Mouse (Mus musculus) MEL (cell line): ENCODE data around the gene Uba5. TPM values are rescaled to one million over a fixed set of nuclear protein-coding genes. Genes with fewer than 3 reads are reported as not detected.

ENCODE experiments used
- DNase-seq: peaks from one replicate; pipeline ENCODE4 v3.0.0; 2011; ENCODE audit warnings: low read depth, low spot score
- H3K27ac ChIP-seq: 2 replicates; pipeline ENCODE4 v1.5.1; 2012; ENCODE audit warnings: low read depth, mild to moderate bottlenecking, control low read depth, low read length, moderate library complexity; ENCODE audit not compliant: control insufficient read depth
- H3K27me3 ChIP-seq, 2 experiments: fragments of 150-350 bp in 1 of 2; sonication (generic) in 1 of 2; 2 replicates each; pipeline ENCODE4 v1.6.1; 2012; ENCODE audit warnings: low read length in 2 of 2, mild to moderate bottlenecking in 2 of 2, improper control_type of control experiment in 1 of 2, moderate library complexity in 1 of 2; ENCODE audit not compliant: insufficient read depth in 2 of 2, control insufficient read depth in 1 of 2
- H3K36me3 ChIP-seq, 2 experiments: 2 replicates each; pipeline ENCODE4 v1.6.1; 2012 to 2014; ENCODE audit warnings: low read length in 2 of 2, improper control_type of control experiment in 1 of 2, inconsistent platforms in 1 of 2, mild to moderate bottlenecking in 1 of 2; ENCODE audit not compliant: insufficient read depth in 2 of 2, control insufficient read depth in 1 of 2
- H3K4me1 ChIP-seq, 2 experiments: fragments of 150-350 bp in 1 of 2; sonication (generic) in 1 of 2; 2 replicates each; pipeline ENCODE4 v1.6.1; 2012; ENCODE audit warnings: low read length in 2 of 2, improper control_type of control experiment in 1 of 2, mild to moderate bottlenecking in 1 of 2; ENCODE audit not compliant: insufficient read depth in 2 of 2, control insufficient read depth in 1 of 2
- H3K4me3 ChIP-seq, 2 experiments: fragments of 150-350 bp in 1 of 2; sonication (generic) in 1 of 2; 2 replicates each; pipeline ENCODE4 v1.5.1; 2012; ENCODE audit warnings: low read depth in 2 of 2, low read length in 2 of 2, mild to moderate bottlenecking in 2 of 2, moderate library complexity in 2 of 2, control low read depth in 1 of 2, improper control_type of control experiment in 1 of 2; ENCODE audit not compliant: control insufficient read depth in 1 of 2, insufficient read depth in 1 of 2
- H3K79me2 ChIP-seq: 2 replicates; pipeline ENCODE4 v1.6.1; 2012; ENCODE audit warnings: mild to moderate bottlenecking, low read length, moderate library complexity; ENCODE audit not compliant: control insufficient read depth, poor library complexity, insufficient read depth
- H3K9ac ChIP-seq: 2 replicates; pipeline ENCODE4 v1.6.1; 2012; ENCODE audit warnings: low read depth, mild to moderate bottlenecking, control low read depth, low read length, moderate library complexity; ENCODE audit not compliant: control insufficient read depth, poor library complexity, severe bottlenecking
- H3K9me3 ChIP-seq: fragments of 150-350 bp; sonication (generic); replicated peaks from 2 replicates; pipeline ENCODE4 v1.6.1; 2012; ENCODE audit warnings: mild to moderate bottlenecking, low read length, improper control_type of control experiment, moderate library complexity; ENCODE audit not compliant: insufficient read depth
- E2F4 ChIP-seq: IDR thresholded peaks from 2 replicates; pipeline ENCODE4 v1.6.1; 2011; ENCODE audit warnings: low read depth, low read length, improper control_type of control experiment, borderline replicate concordance
- ELF1 ChIP-seq: IDR thresholded peaks from 2 replicates; pipeline ENCODE4 v1.6.1; 2014; ENCODE audit warnings: low read depth, mild to moderate bottlenecking, inconsistent platforms, low read length, improper control_type of control experiment, moderate library complexity
- GABPA ChIP-seq: IDR thresholded peaks from 2 replicates; pipeline ENCODE4 v1.6.1; 2012; ENCODE audit warnings: low read depth, mild to moderate bottlenecking, inconsistent platforms, low read length, improper control_type of control experiment, moderate library complexity
- GATA1 ChIP-seq: IDR thresholded peaks from 2 replicates; pipeline ENCODE4 v1.6.1; 2011; ENCODE audit warnings: low read depth, low read length, improper control_type of control experiment
- JUND ChIP-seq: IDR thresholded peaks from 2 replicates; pipeline ENCODE4 v1.6.1; 2011; ENCODE audit warnings: low read depth, mild to moderate bottlenecking, improper control_type of control experiment, low read length
- MXI1 ChIP-seq: IDR thresholded peaks from 2 replicates; pipeline ENCODE4 v1.6.1; 2011; ENCODE audit warnings: mild to moderate bottlenecking, low read depth, low read length, improper control_type of control experiment
- MYB ChIP-seq: IDR thresholded peaks from 2 replicates; pipeline ENCODE4 v1.6.1; 2011; ENCODE audit warnings: mild to moderate bottlenecking, low read depth, low read length, improper control_type of control experiment
- NRF1 ChIP-seq: IDR thresholded peaks from 2 replicates; pipeline ENCODE4 v1.6.1; 2014; ENCODE audit warnings: low read depth, mild to moderate bottlenecking, inconsistent platforms, low read length, improper control_type of control experiment, moderate library complexity; ENCODE audit not compliant: poor library complexity, insufficient read depth, severe bottlenecking
- POLR2AphosphoS2 ChIP-seq: IDR thresholded peaks from 2 replicates; pipeline ENCODE4 v1.6.1; 2011; ENCODE audit warnings: low read length, improper control_type of control experiment
- SIN3A ChIP-seq: IDR thresholded peaks from 2 replicates; pipeline ENCODE4 v1.6.1; 2012; ENCODE audit warnings: low read length, improper control_type of control experiment, inconsistent platforms
- TAL1 ChIP-seq: IDR thresholded peaks from 2 replicates; pipeline ENCODE4 v1.6.1; 2012; ENCODE audit warnings: mild to moderate bottlenecking, inconsistent platforms, low read length, moderate library complexity, mixed read lengths
- TBP ChIP-seq: IDR thresholded peaks from 2 replicates; pipeline ENCODE4 v1.8.0; 2011; ENCODE audit warnings: low read depth, low read length, improper control_type of control experiment
- TCF12 ChIP-seq: IDR thresholded peaks from 2 replicates; pipeline ENCODE4 v1.6.1; 2014; ENCODE audit warnings: low read depth, mild to moderate bottlenecking, inconsistent platforms, low read length, improper control_type of control experiment, moderate library complexity
- ZKSCAN1 ChIP-seq: IDR thresholded peaks from 2 replicates; pipeline ENCODE4 v1.6.1; 2012; ENCODE audit warnings: low read depth, mild to moderate bottlenecking, inconsistent platforms, low read length, improper control_type of control experiment, moderate library complexity
- ZNF384 ChIP-seq: IDR thresholded peaks from 2 replicates; pipeline ENCODE4 v1.6.1; 2012; ENCODE audit warnings: low read depth, mild to moderate bottlenecking, inconsistent platforms, low read length, improper control_type of control experiment
- polyA plus RNA-seq, 2 experiments: library from polyadenylated mRNA; stranded (reverse) in 1 of 2; unstranded in 1 of 2; fragments of >175 nt in 1 of 2; fragments of >200 nt in 1 of 2; gene quantifications; 2 replicates each; pipeline versions ENCODE4 v1.2.1 to v1.2.4; 2012; ENCODE audit warnings: low replicate concordance in 2 of 2, low read depth in 1 of 2; ENCODE audit not compliant: insufficient read length in 2 of 2, insufficient read depth in 1 of 2, missing spikeins in 1 of 2
- total RNA-seq: library from RNA; depleted of rRNA; stranded (reverse); fragments of 300-350 nt; gene quantifications from 2 replicates; pipeline ENCODE4 v1.2.3, GENCODE M21; 2012

Gene Uba5
- total and polyA plus RNA-seq, 3 experiments: 30.8 to 35.5 TPM; not detected in 1

- TF ChIP-seq TBP: peak; percentile 66; the same call in 1 of the 2 replicates
- TF ChIP-seq MYB: no peak
- no peak for TF ChIP-seq TAL1
- TF ChIP-seq, all 39 proteins: peak for 11
These were observed 469 bp upstream of the Uba5 start, which contains the start of gene Acad11 (continued) for GRCm38 (mm10) chr9:104063244-104063961.

DNA sequence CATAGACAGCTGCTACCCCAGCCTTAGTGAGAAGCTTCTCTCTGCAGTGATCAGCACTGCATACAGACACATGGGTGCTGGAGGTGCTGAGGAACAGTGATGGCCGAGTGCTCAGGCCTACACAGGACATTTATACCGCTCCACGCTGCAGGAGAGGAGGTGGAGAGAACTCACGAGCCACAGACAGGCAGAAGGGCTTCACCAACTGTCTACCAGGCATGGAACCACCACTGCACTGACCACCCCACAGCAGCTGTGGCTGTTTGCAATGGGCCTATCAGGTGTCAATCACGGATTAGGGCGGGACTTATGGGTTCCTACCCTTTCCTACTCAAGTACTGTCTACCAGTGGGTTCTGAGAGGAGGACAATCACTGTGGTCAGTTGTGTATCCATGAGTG is 11.9 kb downstream of the Uba5 start:
- Histone ChIP-seq H3K4me3 (no peak overlapping the region), H3K9ac (no peak overlapping the region), H3K9me3 (no peaks in the 10 kb centered on the region), H3K4me1 (no peaks in the 10 kb centered on the region), H3K27me3 (no peaks in the 10 kb centered on the region), H3K27ac (no peak overlapping the region), H3K79me2 (no peaks in the 10 kb centered on the region), H3K36me3 (peaks cover 0 to 18% of the 10 kb centered on the region in 2 experiments; a peak in 2 of 4 replicates)
- TF ChIP-seq JUND: no peak
- TF ChIP-seq GABPA: no peak
- TF ChIP-seq SIN3A: no peak
- no peak for TF ChIP-seq POLR2AphosphoS2
- no peak for TF ChIP-seq MXI1
- no peak for TF ChIP-seq GATA1
- DNase-seq: no peak

DNA sequence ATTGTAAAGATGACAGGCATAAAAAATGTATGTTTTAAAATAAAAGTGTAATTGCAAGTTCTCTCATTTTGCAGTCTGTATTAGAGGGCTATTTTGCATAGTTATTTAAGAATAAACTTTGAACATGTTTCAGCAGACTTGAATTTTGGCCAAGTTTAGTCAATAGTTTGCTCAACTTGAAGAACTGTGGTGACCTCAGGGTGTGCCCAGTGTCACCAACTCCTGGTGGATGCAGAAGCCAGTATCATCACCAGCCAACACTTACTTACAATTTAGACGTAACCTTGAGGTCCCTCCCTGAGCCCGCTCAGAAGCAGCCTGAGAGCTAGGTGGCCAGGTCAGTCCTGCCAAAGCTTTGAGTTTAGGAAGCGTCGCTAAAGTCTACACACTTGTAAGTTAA is 19.3 kb downstream of the Uba5 start:
- Histone ChIP-seq H3K27me3 (no peaks in the 10 kb centered on the region), H3K36me3 (peaks cover 0 to 3% of the 10 kb centered on the region in 2 experiments; a peak in 2 of 4 replicates)
- TF ChIP-seq TCF12 (no peak), E2F4 (no peak), ZNF384 (no peak), NRF1 (no peak), ZKSCAN1 (no peak), ELF1 (no peak)
- TF ChIP-seq, all 39 proteins: peak for 0
- no peak overlapping the region for H3K4me3 ChIP-seq
- DNase-seq: no peak
- no peaks in the 10 kb centered on the region for H3K4me1 ChIP-seq
- H3K9ac ChIP-seq: no peak overlapping the region
- no peaks in the 10 kb centered on the region for H3K79me2 ChIP-seq
- no peak overlapping the region for H3K27ac ChIP-seq
- H3K9me3 ChIP-seq: no peaks in the 10 kb centered on the region
